Mouse (Mus musculus): ENCODE measurements around the gene Gngt1. TPM values are rescaled to one million over a fixed set of nuclear protein-coding genes. Genes with fewer than 3 reads are reported as not detected.

Gngt1 gene
- not detected in 2 replicates for polyA plus RNA-seq (2012; rRNA removed)

DNA sequence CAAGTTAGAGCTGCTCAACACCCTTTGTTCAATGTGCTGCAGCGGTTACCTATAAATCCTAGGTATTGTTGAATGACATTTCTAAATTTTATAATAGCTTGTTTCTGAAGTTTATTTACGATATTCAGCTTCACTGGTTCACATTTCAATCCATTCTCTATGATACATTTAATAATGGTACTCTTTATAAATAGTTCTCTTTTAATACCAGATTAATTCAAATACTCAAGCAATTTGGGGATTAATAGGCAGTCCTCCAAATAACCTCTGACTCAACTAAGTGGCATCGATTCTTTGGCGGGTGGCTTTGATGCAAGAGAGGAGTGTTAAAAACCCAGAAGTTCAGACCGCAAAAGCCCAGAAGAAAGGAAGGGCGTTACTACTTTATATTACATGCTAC is at the start of gene Gngt1:
TSS of gene Gngt1 (plus strand) at position 301 of the 400 bp plus-strand sequence.
- no peak for DNase-seq (ENCODE audit: extremely low spot score in 1 of 2, low spot score in 1 of 2)

DNA sequence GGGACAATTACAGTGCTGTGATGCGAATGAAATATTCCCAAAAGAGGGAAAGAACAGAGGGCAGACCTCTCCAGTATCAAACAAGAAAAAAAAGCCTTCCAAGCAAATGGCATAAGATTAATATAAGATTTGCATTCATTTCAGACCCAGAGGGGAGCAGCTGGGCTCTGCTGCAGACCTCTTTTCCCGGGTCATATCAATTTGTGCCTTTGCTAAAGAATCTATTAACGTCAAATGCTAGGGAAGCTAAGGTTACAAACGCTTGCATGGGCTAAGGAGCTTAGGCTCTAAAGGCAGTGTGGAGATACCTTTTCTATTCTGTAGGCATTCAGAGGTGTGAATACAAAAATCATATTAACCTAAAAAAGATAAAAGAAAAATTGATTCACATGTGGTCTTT is 38.6 kb upstream of the Gngt1 start:
- no peak for DNase-seq (ENCODE audit: extremely low spot score in 1 of 2, low spot score in 1 of 2)

DNA sequence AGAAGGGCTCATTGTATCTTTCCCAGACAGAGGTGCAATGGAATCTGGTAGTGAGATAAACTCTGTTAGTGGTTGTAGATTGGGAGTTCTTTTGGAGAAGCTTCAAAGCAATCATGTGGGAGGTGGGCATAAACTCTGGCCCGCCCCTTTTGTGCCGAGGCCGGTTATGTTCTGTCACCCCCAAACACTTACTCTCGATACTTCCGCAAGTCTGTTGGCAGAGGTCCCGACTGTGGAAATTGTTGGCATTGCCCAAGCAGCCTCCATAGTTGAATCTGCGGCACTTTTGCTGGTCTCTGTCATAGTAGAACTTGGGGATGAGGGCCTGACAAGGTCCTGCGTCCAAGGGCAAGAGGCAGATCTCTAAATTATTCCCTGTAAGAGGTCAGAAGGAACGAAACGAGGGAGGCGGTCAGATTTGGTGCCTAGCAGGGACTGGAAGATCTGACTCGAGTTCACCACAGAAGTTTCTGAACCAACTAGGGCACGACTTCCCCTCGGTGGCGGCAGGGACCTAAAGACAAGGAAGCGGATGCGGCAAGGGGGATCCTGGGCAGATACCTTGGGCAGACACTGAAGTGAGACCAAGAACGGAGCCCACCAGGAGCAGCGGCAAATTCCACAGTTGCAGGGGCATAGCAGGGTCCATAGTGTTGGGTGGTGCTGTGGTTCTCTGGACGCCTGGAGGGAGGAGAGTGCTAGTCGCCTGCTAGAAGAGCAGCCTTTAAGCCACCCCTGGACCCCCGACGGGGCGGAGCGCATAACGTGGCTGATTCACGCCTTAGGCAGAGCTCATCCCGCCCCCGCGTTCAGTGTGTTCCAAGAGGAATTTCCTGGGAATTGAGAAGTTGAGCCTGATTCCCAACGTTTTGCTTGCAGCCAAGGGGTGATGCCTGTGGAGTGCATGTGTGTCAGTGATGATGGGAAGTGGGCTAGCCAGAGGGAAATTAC is 25.6 kb upstream of the Gngt1 start:
- DNase-seq (ENCODE audit: extremely low spot score in 1 of 2, low spot score in 1 of 2) = peak in 1 of 2 experiments; percentile 31

DNA sequence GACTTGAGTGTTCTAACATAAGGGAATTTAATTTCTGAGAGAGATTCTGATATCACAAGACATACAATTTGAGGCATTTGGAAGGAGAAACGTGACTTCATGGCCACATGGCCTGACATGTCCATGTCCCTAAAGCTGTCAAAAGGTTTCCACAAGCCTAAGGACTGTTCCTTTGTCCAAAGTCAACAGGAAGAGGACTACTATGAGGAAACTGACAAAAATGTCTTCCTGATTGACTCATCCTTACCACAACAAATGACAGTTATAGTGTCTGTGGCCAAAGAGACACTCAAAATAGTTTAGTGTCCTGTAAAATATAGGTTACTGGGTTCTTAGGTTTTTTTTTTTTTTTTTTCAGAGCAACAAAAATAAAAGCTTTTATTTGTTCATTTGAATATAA is 19.9 kb upstream of the Gngt1 start:
- no peak for DNase-seq (ENCODE audit: extremely low spot score in 1 of 2, low spot score in 1 of 2)

DNA sequence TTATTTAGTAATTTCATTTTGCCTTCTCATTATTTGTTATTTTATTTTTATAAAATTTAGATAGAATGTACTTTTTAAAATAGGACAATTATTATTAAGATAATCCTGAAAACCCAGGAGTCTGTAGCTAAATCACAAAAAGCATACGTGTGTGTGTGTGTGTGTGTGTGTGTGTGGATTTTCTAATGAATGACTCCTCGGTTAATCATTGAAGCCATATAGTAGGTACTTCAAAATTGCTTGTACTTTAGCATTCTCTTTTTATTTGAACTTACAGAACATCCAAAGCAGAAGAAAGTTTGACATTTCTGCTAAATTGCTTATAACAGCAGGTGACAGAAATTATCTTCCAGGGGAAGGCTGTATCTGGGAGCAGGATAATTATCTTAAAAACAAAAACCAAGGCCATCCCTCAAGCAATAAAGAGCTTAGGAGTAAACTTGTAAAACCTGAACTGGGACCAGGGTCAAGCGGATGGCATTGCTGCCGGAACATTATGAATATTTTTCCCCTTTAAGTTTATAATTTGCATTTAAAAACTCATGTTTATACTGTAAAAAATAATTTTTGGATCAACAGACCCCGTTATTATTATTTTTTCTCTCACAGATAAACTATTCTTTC is 10.8 kb upstream of the Gngt1 start:
- DNase-seq (ENCODE audit: extremely low spot score in 1 of 2, low spot score in 1 of 2) = no peak

DNA sequence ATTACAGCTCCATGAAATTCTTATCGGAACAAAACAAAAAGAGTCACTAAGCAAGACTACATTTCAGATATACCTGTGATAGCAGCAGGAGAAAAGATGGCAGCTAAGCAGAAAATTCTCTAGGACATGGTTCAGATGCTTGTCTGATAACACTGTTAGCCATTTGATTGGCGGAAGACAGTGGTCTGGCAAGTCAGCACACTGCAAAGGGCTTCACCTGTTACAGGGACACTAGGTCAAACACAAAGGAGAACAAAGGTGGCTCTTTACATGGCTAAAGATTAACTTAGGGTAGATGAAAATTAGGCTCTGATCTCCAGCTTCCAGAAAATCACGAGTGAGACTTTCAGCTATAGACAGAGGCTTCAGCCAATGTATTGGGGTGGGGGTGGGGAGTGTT is 4.8 kb upstream of the Gngt1 start, which contains the start of gene Tfpi2:
TSS of gene Tfpi2 (minus strand) at position 170 of the 400 bp plus-strand sequence.
- DNase-seq (ENCODE audit: extremely low spot score in 1 of 2, low spot score in 1 of 2) = no peak

DNA sequence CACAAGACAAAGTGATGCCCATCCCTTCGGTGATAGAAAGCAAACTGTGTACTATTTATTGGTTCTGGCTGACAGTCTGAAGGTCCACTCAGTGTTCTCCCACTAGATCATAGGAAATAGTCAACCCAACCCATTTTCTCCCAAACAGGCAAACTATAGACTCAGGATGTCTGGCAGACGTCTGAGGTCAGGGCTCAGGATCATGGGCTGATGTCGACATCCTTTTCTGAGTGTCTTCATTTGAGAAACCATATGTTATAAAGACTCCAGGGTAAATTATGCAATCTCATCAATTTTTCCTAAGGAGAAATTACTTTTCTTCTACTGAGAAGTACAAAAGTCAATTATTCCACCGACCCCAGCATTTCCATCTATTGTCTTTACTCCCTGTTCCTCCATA is 4.5 kb downstream of the Gngt1 start:
- no peak for DNase-seq (ENCODE audit: extremely low spot score in 1 of 2, low spot score in 1 of 2)

DNA sequence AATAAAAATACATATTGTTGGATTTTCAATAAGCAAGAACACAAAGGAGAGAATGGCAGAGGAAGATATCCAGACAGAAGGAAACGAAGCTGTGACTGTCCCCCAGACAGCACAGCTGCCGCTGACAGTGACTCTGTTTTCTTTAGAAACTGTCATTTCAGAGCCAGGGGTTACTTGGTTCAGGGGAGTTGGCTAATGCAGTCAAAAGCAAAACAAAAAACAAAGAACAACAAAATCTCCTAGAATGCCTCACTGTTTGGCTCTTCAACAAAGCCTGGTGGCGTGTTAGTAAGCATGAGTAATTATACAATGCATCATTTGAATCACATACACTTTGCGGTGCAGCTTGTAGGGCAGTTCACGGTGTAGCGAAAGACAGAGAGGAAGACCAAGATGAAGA is 5.7 kb downstream of the Gngt1 start:
- no peak for DNase-seq (ENCODE audit: extremely low spot score in 1 of 2, low spot score in 1 of 2)

DNA sequence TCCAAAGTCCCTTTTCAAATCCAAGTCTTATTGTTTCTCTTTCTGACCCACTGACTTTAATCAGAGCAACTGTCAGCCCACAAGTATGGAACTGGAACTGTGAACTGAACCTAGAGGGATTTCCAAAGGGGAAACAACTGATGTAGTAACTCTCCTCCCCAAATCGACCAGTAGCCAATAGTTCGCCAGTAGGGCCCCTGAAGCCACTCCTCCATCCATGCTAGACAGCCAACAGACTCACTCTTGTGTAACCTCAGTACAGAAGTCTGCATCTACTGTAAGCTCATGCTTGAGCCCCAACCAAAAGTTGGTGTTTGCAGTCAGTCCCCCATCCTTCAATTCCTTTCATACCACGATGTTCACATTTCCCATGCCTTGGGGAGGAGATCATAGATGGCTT is 7.1 kb downstream of the Gngt1 start:
- DNase-seq (ENCODE audit: extremely low spot score in 1 of 2, low spot score in 1 of 2) = no peak

DNA sequence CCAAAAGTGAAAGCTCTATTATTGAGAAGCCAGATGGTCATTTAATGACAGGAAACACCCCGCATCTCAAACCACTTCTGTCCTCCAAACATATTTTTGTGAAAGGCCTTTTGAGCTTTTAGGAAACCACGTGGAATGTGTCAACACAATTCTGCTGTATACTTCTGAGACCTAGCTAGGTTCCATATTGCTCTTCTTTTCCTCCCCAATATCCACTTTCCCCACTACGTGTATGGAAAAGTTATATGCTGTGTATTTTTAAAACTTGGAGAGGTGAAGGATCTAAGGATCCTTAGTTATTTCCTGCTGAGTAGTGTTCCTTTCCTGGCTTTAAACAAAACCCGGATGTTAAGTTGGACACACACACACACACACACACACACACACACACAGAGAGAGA is 9.9 kb downstream of the Gngt1 start:
- DNase-seq (ENCODE audit: extremely low spot score in 1 of 2, low spot score in 1 of 2) = no peak

DNA sequence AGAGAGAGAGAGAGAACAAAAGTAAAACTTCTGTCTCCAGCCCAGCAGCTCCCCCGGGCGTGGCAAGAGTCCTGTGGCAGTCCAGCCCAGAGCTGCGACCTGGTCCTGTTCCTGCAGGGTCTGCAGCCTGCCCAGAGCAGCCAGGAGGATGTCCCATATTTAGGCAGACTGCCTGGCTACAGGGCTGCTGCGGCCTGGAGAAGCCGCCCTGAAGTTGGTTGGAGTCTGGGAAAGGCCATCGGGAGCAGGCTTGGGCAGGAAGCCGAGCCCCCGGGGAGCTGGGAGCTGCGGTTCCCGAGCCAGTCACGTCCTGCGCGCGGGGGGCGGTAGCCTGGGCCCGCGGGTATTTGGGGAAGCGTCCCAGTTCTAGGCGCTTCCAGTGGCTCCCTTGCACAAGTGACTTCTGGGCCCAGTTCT is 10.3 kb downstream of the Gngt1 start, which contains the start of gene Gng11:
TSS of gene Gng11 (plus strand) at position 15 of the 417 bp plus-strand sequence.
- DNase-seq (ENCODE audit: extremely low spot score in 1 of 2, low spot score in 1 of 2) = peak in 1 of 2 experiments; percentile 6

DNA sequence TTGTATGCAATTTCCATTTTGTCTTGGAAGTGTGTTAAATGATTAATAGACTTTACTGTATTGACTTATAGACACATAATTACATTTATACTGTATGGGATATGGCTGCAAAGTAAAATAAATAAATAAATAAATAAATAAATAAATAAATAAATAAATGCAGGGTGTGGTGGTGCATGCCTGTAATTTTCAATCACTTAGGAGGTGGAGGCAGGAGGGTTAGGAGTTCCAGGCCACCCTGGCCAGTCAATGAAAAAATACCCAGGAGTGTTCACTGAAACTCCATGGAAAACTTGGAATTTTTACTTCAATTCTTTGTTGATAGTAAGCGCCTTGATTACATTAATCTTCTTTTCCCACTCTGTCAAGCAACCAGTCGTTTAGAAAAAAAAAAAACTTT is 11.2 kb downstream of the Gngt1 start:
- DNase-seq (ENCODE audit: extremely low spot score in 1 of 2, low spot score in 1 of 2) = no peak

DNA sequence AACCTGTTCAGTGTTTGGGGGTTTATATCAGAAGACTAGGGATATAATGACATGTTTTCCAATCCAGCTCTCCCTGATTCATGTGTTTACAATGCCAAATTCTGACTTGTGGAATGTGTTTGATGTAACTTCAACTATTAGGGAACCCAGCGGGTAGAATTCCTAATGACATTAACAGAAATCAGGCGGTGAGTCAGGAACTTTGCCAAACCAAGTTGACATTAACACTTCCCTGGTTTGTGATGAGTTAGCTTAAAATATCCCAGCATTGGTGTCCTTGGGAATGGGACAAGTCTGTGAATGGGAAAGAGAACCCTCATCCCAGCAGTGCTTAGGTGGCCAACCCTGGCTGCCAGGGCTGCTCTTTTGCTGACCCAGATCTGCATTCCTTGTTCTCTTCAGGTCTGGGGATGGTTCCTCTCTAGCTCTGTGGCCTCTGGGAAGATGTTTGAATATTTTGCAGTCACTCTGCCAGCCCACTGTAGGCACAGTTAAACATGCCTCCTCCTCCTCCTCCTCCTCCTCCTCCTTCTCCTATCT is 15.0 kb downstream of the Gngt1 start:
- DNase-seq (ENCODE audit: extremely low spot score in 1 of 2, low spot score in 1 of 2) = no peak

DNA sequence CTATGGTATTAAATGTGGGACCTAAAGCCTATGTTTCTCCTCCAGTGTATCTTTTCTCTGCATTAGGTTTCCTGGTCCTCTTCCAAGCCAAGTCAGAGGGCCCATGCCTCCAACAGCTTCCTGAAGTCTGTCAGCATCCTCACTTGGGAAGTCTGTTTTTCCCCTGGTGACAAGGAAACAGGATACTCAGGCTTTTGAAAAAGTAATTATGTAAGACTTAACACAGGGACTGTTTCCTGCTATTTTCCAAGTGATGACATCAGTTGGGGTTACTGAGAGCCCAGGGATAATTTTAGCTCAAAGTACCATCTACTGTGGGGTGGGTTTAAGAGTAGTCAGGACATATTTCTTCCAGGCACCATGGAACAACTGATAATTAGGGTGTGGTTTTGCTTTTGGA is 16.0 kb downstream of the Gngt1 start:
- DNase-seq (ENCODE audit: extremely low spot score in 1 of 2, low spot score in 1 of 2) = no peak

DNA sequence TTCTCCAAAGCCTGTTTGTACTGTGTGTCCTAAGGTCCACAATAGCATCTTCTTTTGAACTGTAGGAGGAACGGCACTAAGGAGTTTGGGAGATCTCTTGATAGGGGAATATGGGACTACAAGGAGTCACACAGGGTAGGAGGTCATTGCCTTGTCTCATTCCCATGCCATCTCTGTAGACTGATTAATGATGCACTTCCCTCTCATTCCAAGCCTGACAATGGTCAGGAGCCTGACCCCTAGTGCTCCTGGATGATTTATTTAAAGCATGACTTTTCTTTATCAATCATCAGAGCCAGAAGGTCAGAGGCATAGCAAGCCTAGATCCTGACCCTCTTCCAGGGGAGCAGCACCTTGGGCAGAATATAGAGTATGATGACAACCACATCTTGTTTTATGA is 29.1 kb downstream of the Gngt1 start:
- no peak for DNase-seq (ENCODE audit: extremely low spot score in 1 of 2, low spot score in 1 of 2)

DNA sequence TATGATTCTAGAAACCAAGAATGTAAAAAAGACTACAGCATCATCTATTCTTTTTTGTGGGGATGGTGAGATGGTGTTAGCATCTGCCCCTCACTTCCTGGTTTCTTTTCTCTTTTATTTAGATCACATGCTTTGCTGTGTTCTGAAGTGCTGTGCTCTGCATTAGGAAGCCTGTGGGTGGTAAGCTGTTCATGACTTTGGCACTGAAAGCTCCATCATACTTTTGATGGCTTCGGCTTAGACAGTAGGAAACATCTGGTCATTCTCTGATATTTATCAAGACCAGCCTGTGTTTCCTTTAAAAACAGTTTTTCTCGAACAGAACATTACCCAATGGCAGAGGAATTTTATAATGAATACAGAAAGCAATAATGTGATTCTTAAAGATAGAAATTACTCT is 32.8 kb downstream of the Gngt1 start:
- DNase-seq (ENCODE audit: extremely low spot score in 1 of 2, low spot score in 1 of 2) = no peak

DNA sequence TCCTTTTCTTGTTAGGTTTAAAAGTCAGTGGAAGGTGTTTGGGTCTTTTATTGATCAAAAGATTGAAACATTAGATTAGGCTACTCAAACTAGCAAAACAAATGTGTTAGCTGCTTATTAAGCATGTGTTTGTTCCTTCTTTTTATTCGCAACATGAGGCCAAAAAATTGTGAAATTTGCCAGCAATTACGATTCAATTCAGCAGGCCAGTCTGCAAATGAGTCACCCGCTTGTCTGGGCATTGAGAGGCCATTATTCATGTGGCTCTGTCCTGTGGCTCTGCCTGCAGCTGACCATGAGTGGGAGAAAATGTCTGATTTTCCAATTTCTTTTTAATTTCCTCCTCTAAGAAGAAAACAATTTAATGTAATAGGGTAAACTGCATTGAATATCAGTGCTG is 37.4 kb downstream of the Gngt1 start:
- DNase-seq (ENCODE audit: extremely low spot score in 1 of 2, low spot score in 1 of 2) = no peak

DNA sequence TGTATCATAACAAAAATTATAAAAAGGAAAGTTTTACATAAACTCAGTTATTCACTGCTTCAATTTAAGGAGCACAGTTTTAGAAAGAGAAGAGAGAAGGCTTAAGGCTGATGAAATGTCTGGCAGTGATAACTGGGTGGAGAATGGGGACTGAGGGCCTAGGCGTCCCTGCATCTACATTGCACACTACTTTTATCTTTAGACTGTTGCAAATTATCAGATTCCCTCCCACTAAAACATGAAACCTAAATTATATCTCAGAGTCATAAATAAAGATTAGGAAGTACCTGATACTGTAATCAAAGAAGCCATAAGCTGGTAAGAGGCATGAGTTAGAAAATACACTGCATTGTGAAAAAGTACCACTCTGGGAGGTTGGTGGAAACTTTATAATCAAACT is 48.2 kb downstream of the Gngt1 start:
- no peak for DNase-seq (ENCODE audit: extremely low spot score in 1 of 2, low spot score in 1 of 2)
